Mouse (Mus musculus) adipocyte (in vitro differentiated cells): ENCODE measurements around the gene Dnajc3.
A peak's percentile ranks its signal among the peaks of the same experiment; 100 is the strongest.

ENCODE experiments used
- DNase-seq: peaks from one replicate; pipeline ENCODE4 v3.0.0-alpha.2; 2016; ENCODE audit warnings: low spot score

Dnajc3 gene

GRCm38 (mm10) chr14:118983396-118983795 lies 45.6 kb downstream of the Dnajc3 start:
- DNase-seq, result no peak

GRCm38 (mm10) chr14:118984161-118984560 lies 46.4 kb downstream of the Dnajc3 start:
- no peak for DNase-seq

GRCm38 (mm10) chr14:118986653-118987522 lies 49.1 kb downstream of the Dnajc3 start:
- peak; percentile 18 for DNase-seq

DNA sequence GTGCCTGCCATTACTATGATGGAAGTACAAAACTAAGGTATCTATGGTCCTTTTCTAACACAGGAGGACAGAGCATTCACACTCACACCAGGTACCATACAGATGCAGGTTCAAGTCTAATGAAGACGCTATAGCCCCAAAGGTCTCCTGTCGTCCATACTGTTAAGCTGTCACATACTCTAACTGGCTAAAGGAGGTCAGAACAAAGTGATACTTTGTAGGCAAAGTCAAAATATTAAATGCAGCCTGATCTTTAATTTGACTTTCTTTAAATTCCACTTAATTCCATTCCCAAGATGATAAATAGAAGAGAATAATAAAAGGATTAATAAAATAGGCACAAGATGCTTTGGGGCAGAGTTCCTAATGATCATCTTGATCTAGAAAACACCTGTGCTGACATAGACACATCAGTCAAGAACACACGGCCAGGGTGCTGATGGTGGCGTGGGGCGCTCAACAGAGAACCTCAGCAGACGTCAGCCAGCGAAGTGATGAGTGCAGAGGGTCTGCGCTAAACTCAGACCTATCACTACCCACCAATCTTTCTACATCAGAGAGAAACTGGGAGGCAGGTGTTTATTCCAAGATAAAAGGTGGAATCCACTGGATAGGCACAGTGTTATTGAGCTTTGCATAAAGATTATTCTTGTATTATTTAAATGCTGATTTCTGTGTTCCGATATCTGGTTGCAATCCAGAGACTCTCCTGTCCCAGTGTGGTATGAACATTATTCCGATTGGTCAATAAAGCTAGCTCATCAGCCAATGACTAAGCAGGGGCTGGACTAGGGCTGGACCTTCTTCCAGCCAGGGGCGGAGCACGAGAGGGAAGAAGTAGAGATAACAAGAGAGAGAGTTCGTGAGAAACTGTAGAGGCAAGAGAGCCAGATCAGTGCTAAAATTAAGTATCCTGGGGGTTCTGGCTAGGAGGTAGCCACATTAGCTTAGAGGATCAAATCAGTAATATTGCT lies 50.0 kb downstream of the Dnajc3 start:
- DNase-seq, result no peak

- no peak for DNase-seq
Observed at GRCm38 (mm10) chr14:118995226-118995925, 57.6 kb downstream of the Dnajc3 start.

GRCm38 (mm10) chr14:119003320-119003719 lies 65.5 kb downstream of the Dnajc3 start:
- DNase-seq, result peak; percentile 6

- DNase-seq, result no peak
Observed at GRCm38 (mm10) chr14:119005834-119006233, 68.1 kb downstream of the Dnajc3 start.

GRCm38 (mm10) chr14:119006441-119007102 lies 68.8 kb downstream of the Dnajc3 start:
- DNase-seq, result no peak

DNA sequence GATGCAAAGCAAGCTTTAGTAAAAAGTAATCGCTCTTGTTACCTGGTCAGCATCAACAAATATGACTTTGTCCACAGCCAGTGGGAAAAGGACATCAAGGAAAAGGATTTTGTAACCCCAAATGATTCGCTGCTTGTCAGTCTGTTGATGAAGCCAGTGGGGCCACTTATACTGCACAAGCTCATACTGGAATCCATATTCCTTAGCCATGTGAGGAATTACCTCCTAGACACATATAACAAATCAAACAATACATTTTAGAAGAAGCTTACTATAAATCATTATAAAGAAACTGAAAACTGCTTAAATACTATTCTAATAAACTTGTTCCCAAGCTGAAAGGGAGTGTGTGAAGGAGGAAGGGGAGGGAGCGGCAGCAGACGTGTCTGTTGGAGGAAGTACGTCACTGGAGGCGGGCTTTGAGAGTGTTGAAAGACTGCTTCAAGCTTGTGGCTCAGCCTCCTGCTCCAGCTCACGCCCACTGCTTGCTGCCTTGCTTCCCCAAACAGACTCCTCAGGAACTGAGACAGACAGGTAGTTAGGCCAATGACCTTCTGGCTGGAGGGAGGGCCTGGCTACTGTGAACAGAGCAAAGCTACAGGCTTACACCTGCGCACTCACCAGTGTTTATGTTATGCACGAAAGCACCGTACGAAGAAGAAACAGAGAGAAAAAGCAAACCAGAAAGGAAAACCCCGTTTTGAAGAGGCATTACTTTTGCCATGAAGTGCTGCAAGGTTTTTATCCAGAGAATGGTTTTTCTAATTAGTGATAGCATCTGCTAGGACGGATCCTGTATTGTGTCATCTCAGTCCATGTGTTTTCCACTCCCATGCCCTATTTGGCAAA lies 69.6 kb downstream of the Dnajc3 start:
- DNase-seq, result peak; percentile 49

- DNase-seq, result no peak
Observed at GRCm38 (mm10) chr14:119008031-119008590, 70.3 kb downstream of the Dnajc3 start.

DNA sequence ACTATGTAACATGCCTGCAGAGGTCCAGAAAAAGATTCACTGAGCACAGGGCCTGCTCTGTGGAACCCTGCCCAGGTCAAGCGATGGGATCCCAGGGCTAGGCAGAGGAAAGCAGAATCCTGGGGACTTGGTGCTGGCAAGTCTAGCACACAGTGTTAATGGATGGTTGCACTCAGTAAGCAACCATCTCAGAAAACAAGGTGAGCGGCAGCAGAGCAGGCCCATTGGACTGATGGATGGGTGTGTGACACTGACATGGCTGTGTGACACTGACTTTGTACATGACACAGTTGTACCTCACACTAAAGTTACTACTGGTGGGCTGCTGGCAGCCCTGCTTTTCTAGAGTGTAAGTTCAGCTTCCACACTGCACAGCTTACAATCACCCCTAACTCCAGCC lies 71.8 kb downstream of the Dnajc3 start:
- no peak for DNase-seq

DNA sequence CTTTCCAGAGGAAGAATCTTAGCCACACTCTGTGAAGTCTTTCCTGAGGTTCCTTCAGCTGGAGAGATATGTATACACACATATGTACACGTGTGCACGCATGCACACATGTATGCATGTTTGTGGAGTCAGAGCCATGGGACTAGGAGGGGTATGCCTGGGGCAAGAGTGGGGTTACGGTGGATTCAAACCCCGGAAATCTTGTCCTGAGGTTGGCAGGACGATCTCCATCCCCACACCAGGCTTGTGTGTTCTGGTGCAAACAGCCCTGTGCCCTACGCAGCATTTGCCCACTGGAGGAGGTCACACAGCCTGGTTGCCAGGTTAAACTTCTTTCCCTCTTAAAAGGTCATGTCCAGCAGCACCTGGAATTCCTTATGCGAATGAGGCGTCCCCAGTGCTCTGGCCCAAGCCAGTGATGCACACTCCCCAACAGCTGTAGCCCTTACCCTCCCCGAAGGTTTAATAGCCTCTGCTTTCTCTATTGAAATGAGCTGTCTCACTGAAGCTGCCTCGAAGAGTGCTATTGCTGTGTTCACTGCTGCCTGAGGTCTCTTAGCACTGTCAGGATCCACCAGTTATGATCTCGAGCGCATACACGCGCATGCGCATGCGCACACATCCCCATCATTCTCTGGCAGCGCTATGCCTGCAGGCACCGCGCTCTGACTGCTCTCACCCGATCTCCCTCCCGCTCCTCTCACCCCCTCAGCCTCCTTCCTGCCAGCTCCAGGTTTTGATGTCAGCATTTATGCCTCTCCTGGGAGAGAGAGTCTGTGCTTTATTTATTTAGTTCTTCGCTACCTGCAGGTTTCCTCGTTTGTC lies 75.0 kb downstream of the Dnajc3 start:
- no peak for DNase-seq

- no peak for DNase-seq
Observed at GRCm38 (mm10) chr14:119013549-119013948, 75.8 kb downstream of the Dnajc3 start.

DNA sequence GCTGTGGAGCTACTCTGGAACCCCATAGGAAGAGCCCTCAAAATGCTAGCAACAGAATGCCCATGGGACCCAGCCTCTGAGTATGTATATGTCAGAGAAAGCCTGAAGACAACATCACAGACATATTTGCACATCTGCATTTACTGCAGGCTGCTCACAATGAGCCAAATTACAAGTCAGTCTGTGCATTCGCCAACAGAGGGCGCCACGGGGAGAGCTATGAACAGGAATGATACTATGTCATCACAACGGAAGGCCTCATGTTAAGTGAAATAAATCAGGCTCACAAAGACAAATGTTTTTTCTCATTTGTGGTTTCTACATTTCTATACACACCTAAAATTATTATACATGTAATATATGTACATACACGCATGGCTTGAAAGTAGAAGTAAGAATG lies 88.1 kb downstream of the Dnajc3 start:
- DNase-seq, result peak; percentile 26

DNA sequence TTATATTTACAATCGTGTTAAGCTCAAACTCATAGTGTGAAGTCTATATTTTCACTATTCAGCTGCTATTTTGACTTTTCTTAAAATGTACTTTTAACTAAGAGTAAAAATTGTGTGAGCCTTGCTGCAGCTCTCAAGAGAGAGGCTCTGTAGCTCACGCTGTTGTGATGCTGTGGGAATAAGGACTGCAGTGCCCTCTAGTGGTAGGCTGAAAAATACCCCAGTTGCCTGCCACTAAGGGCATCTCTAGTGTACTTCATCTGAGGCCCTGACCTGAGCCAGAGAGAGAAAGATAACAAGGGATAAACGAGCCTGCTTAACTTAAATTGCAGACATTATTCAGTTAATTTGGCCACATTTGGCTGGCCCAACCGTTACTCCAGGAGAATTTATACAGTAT lies 89.4 kb downstream of the Dnajc3 start:
- DNase-seq, result peak; percentile 80

- DNase-seq, result no peak
Observed at GRCm38 (mm10) chr14:119027675-119028253, 90.0 kb downstream of the Dnajc3 start.
